Mouse (Mus musculus): ENCODE data around the gene Vps52. TPM values are rescaled to one million over a fixed set of nuclear protein-coding genes. Genes with fewer than 3 reads are reported as not detected.
A peak's percentile ranks its signal among the peaks of the same experiment; 100 is the strongest.
"Not testable (repeated sequence)": the region's sequence is repeated elsewhere in the genome, so short reads cannot be mapped to it uniquely, and the experiment has no call there.

Vps52 gene
- total RNA-seq, 2 experiments from 2014 or later, result 71.1 to 71.2 TPM

- DNase-seq (ENCODE audit: low spot score in 2 of 2), result no peak
Observed at GRCm38 (mm10) chr17:33962876-33963275, 7.3 kb downstream of the Vps52 start.

GRCm38 (mm10) chr17:33965082-33965845 is 9.7 kb downstream of the Vps52 start:
- DNase-seq (ENCODE audit: low spot score in 2 of 2), result no peak

- DNase-seq (ENCODE audit: low spot score in 2 of 2), result no peak
Observed at GRCm38 (mm10) chr17:33965846-33966550, 10.4 kb downstream of the Vps52 start.

GRCm38 (mm10) chr17:33968489-33968888 is 12.9 kb downstream of the Vps52 start:
- DNase-seq (ENCODE audit: low spot score in 2 of 2), result peak; percentile 65 to 70

GRCm38 (mm10) chr17:33968927-33969326 is 13.3 kb downstream of the Vps52 start:
- no peak for DNase-seq (ENCODE audit: low spot score in 2 of 2)

- DNase-seq (ENCODE audit: low spot score in 2 of 2), result no peak
Observed at GRCm38 (mm10) chr17:33969394-33969793, 13.8 kb downstream of the Vps52 start.

GRCm38 (mm10) chr17:33972691-33973090 is 17.1 kb downstream of the Vps52 start:
- DNase-seq (ENCODE audit: low spot score in 2 of 2), result no peak

GRCm38 (mm10) chr17:33973572-33973971 is 18.0 kb downstream of the Vps52 start:
- DNase-seq (ENCODE audit: low spot score in 2 of 2), result no peak

- no peak for DNase-seq (ENCODE audit: low spot score in 2 of 2)
Observed at GRCm38 (mm10) chr17:33977861-33978557, 22.4 kb downstream of the Vps52 start.

GRCm38 (mm10) chr17:33978631-33979031 is 23.0 kb downstream of the Vps52 start:
- DNase-seq (ENCODE audit: low spot score in 2 of 2), result peak in 1 of 2 experiments; percentile 38

- DNase-seq (ENCODE audit: low spot score in 2 of 2), result no peak
Observed at GRCm38 (mm10) chr17:33979512-33980050, 24.0 kb downstream of the Vps52 start.

- DNase-seq (ENCODE audit: low spot score in 2 of 2), result no peak
Observed at GRCm38 (mm10) chr17:33980181-33981035, 24.8 kb downstream of the Vps52 start.

GRCm38 (mm10) chr17:33981192-33981909 is 25.7 kb downstream of the Vps52 start:
- DNase-seq (ENCODE audit: low spot score in 2 of 2), result peak; percentile 81 to 87

- peak in 1 of 2 experiments; percentile 67 for DNase-seq (ENCODE audit: low spot score in 2 of 2)
Observed at GRCm38 (mm10) chr17:33982136-33982535, 26.5 kb downstream of the Vps52 start.

GRCm38 (mm10) chr17:33991788-33992664 is 36.4 kb downstream of the Vps52 start:
- DNase-seq (ENCODE audit: low spot score in 2 of 2), result peak in 1 of 2 experiments; percentile 60

- no peak for DNase-seq (ENCODE audit: low spot score in 2 of 2)
Observed at GRCm38 (mm10) chr17:33994959-33995358, 39.3 kb downstream of the Vps52 start.

GRCm38 (mm10) chr17:33995651-33996050 is 40.0 kb downstream of the Vps52 start:
- DNase-seq (ENCODE audit: low spot score in 2 of 2), result no peak

GRCm38 (mm10) chr17:33997025-33997424 is 41.4 kb downstream of the Vps52 start:
- not testable (repeated sequence) for DNase-seq (ENCODE audit: low spot score in 2 of 2)

GRCm38 (mm10) chr17:33998697-33999096 is 43.1 kb downstream of the Vps52 start:
- DNase-seq (ENCODE audit: low spot score in 2 of 2), result not testable (repeated sequence)
